Mouse (Mus musculus): ENCODE measurements around the gene Fam171a2. TPM values are rescaled to one million over a fixed set of nuclear protein-coding genes. Genes with fewer than 3 reads are reported as not detected.
A peak's percentile ranks its signal among the peaks of the same experiment; 100 is the strongest.

Gene Fam171a2
- 8.1 and 8.2 TPM in 2 replicates for polyA plus RNA-seq (2015; fragmentation: Nextera tagmentation; extraction: Ambion mirVana)

DNA sequence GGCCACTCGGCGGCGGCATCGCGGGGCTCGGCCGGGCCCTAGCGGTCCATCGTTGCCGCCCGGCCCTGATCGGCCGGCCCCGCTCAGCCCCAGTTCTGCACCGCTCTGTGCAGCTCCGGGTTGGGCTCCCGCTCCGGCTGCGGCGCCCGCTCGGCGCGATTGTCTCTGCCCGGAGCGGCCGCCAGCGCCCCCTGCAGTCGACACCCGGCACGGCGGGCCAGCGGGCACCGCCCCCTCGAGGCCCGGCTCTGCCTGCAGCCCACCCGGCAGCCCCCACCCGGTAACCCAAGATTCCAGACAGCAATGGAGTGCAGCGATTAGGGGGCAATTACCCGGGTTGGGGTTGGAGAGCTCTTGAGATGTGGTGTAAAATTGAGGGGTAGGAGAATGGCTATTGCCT is at the start of gene Fam171a2:
Gene Fam171a2 (minus strand): TSS at position 186 of the 400 bp plus-strand sequence.
- under 1% methylated on average over 40 of the region's 40 CpGs for WGBS
- peaks cover 12% of the 10 kb centered on the region for H3K27me3 ChIP-seq
- peak; percentile 67 for ATAC-seq (ENCODE audit: insufficient number of reproducible peaks, insufficient read depth, low FRiP score, low TSS enrichment, low read depth)
- H3K4me2 ChIP-seq, result peak within 1 kb of the TSS; percentile 84
- peaks cover 47% of the 10 kb centered on the region for H3K4me1 ChIP-seq
- peaks cover 14% of the 10 kb centered on the region for H3K36me3 ChIP-seq
- H3K4me3 ChIP-seq, result peak within 1 kb of the TSS; percentile 93
- H3K27ac ChIP-seq, result peak within 1 kb of the TSS; percentile 95
- no peaks in the 10 kb centered on the region for H3K9me3 ChIP-seq
- H3K9ac ChIP-seq, result peak within 1 kb of the TSS; percentile 98

DNA sequence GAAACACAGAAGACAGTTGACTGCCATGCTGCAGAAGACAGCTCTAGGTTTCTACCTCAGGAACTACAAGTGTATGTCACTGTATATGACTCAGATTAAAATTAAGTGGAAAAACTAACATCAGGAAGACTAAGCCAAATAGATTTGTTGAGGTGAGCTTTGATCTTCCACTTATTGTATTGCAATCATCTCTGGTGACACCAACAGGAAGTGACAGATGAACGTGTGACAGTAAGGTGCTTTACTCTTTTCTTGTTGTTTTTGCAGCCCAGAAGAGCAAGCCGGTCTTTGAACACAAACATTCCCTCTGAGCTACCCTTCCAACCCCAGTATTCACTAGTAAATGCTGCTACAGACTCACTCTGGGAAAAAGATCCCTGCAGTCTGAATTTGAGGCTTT is 49.2 kb upstream of the Fam171a2 start:
- Histone ChIP-seq H3K4me2 (no peak overlapping the region), H3K4me3 (no peak overlapping the region), H3K4me1 (no peaks in the 10 kb centered on the region), H3K9me3 (no peaks in the 10 kb centered on the region), H3K27ac (no peak overlapping the region), H3K27me3 (no peaks in the 10 kb centered on the region), H3K9ac (no peak overlapping the region), H3K36me3 (peaks cover 67% of the 10 kb centered on the region)
- 72% methylated on average over 2 of the region's 2 CpGs for WGBS
- ATAC-seq (ENCODE audit: insufficient number of reproducible peaks, insufficient read depth, low FRiP score, low TSS enrichment, low read depth), result no peak

- no peak overlapping the region for H3K9ac ChIP-seq
- no peak overlapping the region for H3K4me3 ChIP-seq
- H3K4me2 ChIP-seq, result no peak overlapping the region
- peaks cover 68% of the 10 kb centered on the region for H3K36me3 ChIP-seq
- no peaks in the 10 kb centered on the region for H3K27me3 ChIP-seq
- no peak overlapping the region for H3K27ac ChIP-seq
- H3K9me3 ChIP-seq, result no peaks in the 10 kb centered on the region
- H3K4me1 ChIP-seq, result no peaks in the 10 kb centered on the region
- 83% methylated on average over 2 of the region's 2 CpGs for WGBS
- ATAC-seq (ENCODE audit: insufficient number of reproducible peaks, insufficient read depth, low FRiP score, low TSS enrichment, low read depth), result no peak
Observed at GRCm38 (mm10) chr11:102496206-102496605, 48.7 kb upstream of the Fam171a2 start.

- no peaks in the 10 kb centered on the region for H3K4me1 ChIP-seq
- no peak overlapping the region for H3K9ac ChIP-seq
- no peak overlapping the region for H3K4me3 ChIP-seq
- peaks cover 64% of the 10 kb centered on the region for H3K36me3 ChIP-seq
- no peaks in the 10 kb centered on the region for H3K9me3 ChIP-seq
- no peak for ATAC-seq (ENCODE audit: insufficient number of reproducible peaks, insufficient read depth, low FRiP score, low TSS enrichment, low read depth)
- H3K27ac ChIP-seq, result no peak overlapping the region
- no peak overlapping the region for H3K4me2 ChIP-seq
- 92% methylated on average over 5 of the region's 5 CpGs for WGBS
- no peaks in the 10 kb centered on the region for H3K27me3 ChIP-seq
Observed at GRCm38 (mm10) chr11:102495742-102496141, 48.3 kb upstream of the Fam171a2 start.

GRCm38 (mm10) chr11:102495114-102495513 is 47.6 kb upstream of the Fam171a2 start:
- no peak overlapping the region for H3K4me3 ChIP-seq
- H3K36me3 ChIP-seq, result peaks cover 64% of the 10 kb centered on the region
- H3K9ac ChIP-seq, result no peak overlapping the region
- H3K9me3 ChIP-seq, result no peaks in the 10 kb centered on the region
- no peak overlapping the region for H3K27ac ChIP-seq
- no peaks in the 10 kb centered on the region for H3K4me1 ChIP-seq
- WGBS, result 93% methylated on average over 6 of the region's 6 CpGs
- no peaks in the 10 kb centered on the region for H3K27me3 ChIP-seq
- no peak for ATAC-seq (ENCODE audit: insufficient number of reproducible peaks, insufficient read depth, low FRiP score, low TSS enrichment, low read depth)
- no peak overlapping the region for H3K4me2 ChIP-seq

- Histone ChIP-seq H3K36me3 (peaks cover 55% of the 10 kb centered on the region), H3K9me3 (no peaks in the 10 kb centered on the region), H3K27me3 (no peaks in the 10 kb centered on the region), H3K27ac (no peak overlapping the region), H3K4me2 (no peak overlapping the region), H3K4me1 (no peaks in the 10 kb centered on the region), H3K9ac (no peak overlapping the region), H3K4me3 (no peak overlapping the region)
- no peak for ATAC-seq (ENCODE audit: insufficient number of reproducible peaks, insufficient read depth, low FRiP score, low TSS enrichment, low read depth)
- 88% methylated on average over 7 of the region's 7 CpGs for WGBS
Observed at GRCm38 (mm10) chr11:102494063-102494650, 46.7 kb upstream of the Fam171a2 start.

GRCm38 (mm10) chr11:102493241-102493640 is 45.8 kb upstream of the Fam171a2 start:
- H3K4me3 ChIP-seq, result no peak overlapping the region
- no peak overlapping the region for H3K4me2 ChIP-seq
- 89% methylated on average over 2 of the region's 2 CpGs for WGBS
- H3K27ac ChIP-seq, result no peak overlapping the region
- no peaks in the 10 kb centered on the region for H3K4me1 ChIP-seq
- ATAC-seq (ENCODE audit: insufficient number of reproducible peaks, insufficient read depth, low FRiP score, low TSS enrichment, low read depth), result no peak
- peaks cover 48% of the 10 kb centered on the region for H3K36me3 ChIP-seq
- H3K9me3 ChIP-seq, result no peaks in the 10 kb centered on the region
- no peaks in the 10 kb centered on the region for H3K27me3 ChIP-seq
- no peak overlapping the region for H3K9ac ChIP-seq

- no peaks in the 10 kb centered on the region for H3K4me1 ChIP-seq
- no peaks in the 10 kb centered on the region for H3K27me3 ChIP-seq
- H3K9me3 ChIP-seq, result no peaks in the 10 kb centered on the region
- no peak overlapping the region for H3K9ac ChIP-seq
- H3K4me3 ChIP-seq, result no peak overlapping the region
- no peak for ATAC-seq (ENCODE audit: insufficient number of reproducible peaks, insufficient read depth, low FRiP score, low TSS enrichment, low read depth)
- 94% methylated on average over 2 of the region's 2 CpGs for WGBS
- H3K4me2 ChIP-seq, result no peak overlapping the region
- H3K27ac ChIP-seq, result no peak overlapping the region
- peaks cover 39% of the 10 kb centered on the region for H3K36me3 ChIP-seq
Observed at GRCm38 (mm10) chr11:102487901-102488300, 40.4 kb upstream of the Fam171a2 start.

GRCm38 (mm10) chr11:102486733-102487386 is 39.4 kb upstream of the Fam171a2 start:
- no peak for ATAC-seq (ENCODE audit: insufficient number of reproducible peaks, insufficient read depth, low FRiP score, low TSS enrichment, low read depth)
- WGBS, result 68% methylated on average over 11 of the region's 11 CpGs
- Histone ChIP-seq H3K4me2 (no peak overlapping the region), H3K27me3 (no peaks in the 10 kb centered on the region), H3K27ac (no peak overlapping the region), H3K4me1 (no peaks in the 10 kb centered on the region), H3K4me3 (no peak overlapping the region), H3K9ac (no peak overlapping the region), H3K9me3 (no peaks in the 10 kb centered on the region), H3K36me3 (peaks cover 36% of the 10 kb centered on the region)

DNA sequence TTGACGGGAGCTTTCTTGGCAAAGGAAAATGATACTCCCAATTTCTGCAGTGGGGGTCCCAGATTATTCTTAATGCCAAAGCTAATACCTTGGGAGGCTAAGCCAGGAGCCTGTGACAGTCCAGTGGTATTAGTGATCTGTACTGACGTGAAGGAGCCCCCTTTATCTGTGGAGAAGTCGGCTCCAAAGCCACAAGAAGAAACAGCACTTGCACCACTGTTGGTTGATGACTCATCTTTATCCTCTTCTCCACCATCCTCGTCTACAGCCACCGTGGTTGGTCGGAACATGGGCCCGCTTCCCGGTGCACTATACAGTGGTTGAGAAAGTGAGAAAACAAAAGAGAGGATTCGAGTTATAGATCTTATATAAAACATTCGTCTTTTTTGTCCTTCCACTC is 34.3 kb upstream of the Fam171a2 start:
- Histone ChIP-seq H3K4me3 (no peak overlapping the region), H3K9me3 (no peaks in the 10 kb centered on the region), H3K27ac (no peak overlapping the region), H3K9ac (no peak overlapping the region), H3K4me1 (no peaks in the 10 kb centered on the region), H3K27me3 (no peaks in the 10 kb centered on the region), H3K4me2 (no peak overlapping the region), H3K36me3 (peaks cover 75% of the 10 kb centered on the region)
- no peak for ATAC-seq (ENCODE audit: insufficient number of reproducible peaks, insufficient read depth, low FRiP score, low TSS enrichment, low read depth)
- 91% methylated on average over 10 of the region's 10 CpGs for WGBS

DNA sequence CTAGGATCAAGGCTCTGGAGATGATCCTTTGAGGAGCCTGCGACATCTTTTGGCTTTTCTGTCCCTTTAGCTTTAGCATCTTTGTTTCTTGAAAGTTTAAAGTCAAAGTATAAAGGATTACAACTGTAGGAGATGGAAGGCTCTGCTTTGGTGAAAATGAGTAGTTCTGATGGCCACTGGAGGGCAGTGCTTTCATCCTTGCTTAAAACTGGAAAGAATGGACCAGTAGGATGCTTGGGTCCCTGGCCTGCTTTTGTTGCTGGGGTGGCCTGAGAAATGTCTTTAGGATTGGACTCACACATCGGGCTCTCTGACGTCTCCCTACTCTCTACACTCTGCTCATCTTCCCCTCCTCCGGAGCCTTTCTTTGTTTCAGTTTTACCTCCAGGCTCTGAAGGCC is 33.4 kb upstream of the Fam171a2 start:
- Histone ChIP-seq H3K27ac (no peak overlapping the region), H3K4me2 (no peak overlapping the region), H3K4me3 (no peak overlapping the region), H3K36me3 (peaks cover 75% of the 10 kb centered on the region), H3K27me3 (no peaks in the 10 kb centered on the region), H3K4me1 (no peaks in the 10 kb centered on the region), H3K9ac (no peak overlapping the region), H3K9me3 (no peaks in the 10 kb centered on the region)
- WGBS, result 79% methylated on average over 4 of the region's 4 CpGs
- no peak for ATAC-seq (ENCODE audit: insufficient number of reproducible peaks, insufficient read depth, low FRiP score, low TSS enrichment, low read depth)

GRCm38 (mm10) chr11:102480111-102480510 is 32.6 kb upstream of the Fam171a2 start:
- 95% methylated on average over 15 of the region's 15 CpGs for WGBS
- H3K4me2 ChIP-seq, result no peak overlapping the region
- H3K27ac ChIP-seq, result no peak overlapping the region
- no peak overlapping the region for H3K4me3 ChIP-seq
- no peak overlapping the region for H3K9ac ChIP-seq
- no peak for ATAC-seq (ENCODE audit: insufficient number of reproducible peaks, insufficient read depth, low FRiP score, low TSS enrichment, low read depth)
- H3K36me3 ChIP-seq, result peaks cover 74% of the 10 kb centered on the region
- H3K27me3 ChIP-seq, result no peaks in the 10 kb centered on the region
- H3K4me1 ChIP-seq, result no peaks in the 10 kb centered on the region
- no peaks in the 10 kb centered on the region for H3K9me3 ChIP-seq

Data from embryonic facial prominence, embryonic 13.5 days (tissue).